Mouse (Mus musculus): Measurements from ENCODE around the gene Arhgap6. TPM values are rescaled to one million over a fixed set of nuclear protein-coding genes. Genes with fewer than 3 reads are reported as not detected.

Gene Arhgap6
- total and polyA plus RNA-seq, 3 experiments: 1.7 to 3.3 (median 2.8) TPM

DNA sequence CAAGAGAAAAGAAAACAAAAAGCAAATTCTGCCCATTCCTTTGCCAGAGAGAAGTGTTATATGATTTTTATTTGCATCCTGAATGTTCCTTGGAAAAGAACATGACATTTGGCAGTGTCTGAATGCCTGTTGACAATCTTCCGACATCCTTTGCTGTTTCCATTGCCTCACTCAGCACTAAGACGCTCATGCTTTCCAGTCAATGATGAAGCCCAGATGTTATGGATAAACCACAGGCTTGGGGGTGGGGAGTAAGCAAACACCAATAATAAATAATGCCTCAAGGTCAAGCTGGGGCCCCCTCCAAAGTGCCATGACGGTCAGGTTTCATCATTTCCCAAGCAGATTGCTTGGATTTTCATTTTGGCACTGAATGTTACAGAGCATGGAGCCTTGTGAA is 109.2 kb downstream of the Arhgap6 start:
- TF ChIP-seq CTCF (IDR thresholded peaks at IDR 0.05) (no peak), POLR2A (IDR thresholded peaks at IDR 0.05; ENCODE audit: insufficient read depth, low read depth, low read length) (no peak), EP300 (IDR thresholded peaks at IDR 0.05; ENCODE audit: insufficient read depth, low read depth, low read length) (no peak)
- Histone ChIP-seq H3K27ac (no peak overlapping the region), H3K27me3 (ENCODE audit: control insufficient read depth, insufficient read depth, low read length) (no peaks in the 10 kb centered on the region), H3K36me3 (ENCODE audit: control insufficient read depth, insufficient read depth, low read length) (no peaks in the 10 kb centered on the region), H3K4me3 (no peak overlapping the region), H3K4me1 (ENCODE audit: control insufficient read depth, insufficient read depth, low read length) (no peaks in the 10 kb centered on the region), H3K9ac (ENCODE audit: low read depth, low read length) (no peak overlapping the region), H3K79me2 (replicated peaks; ENCODE audit: control insufficient read depth, insufficient read depth, low read length) (no peaks in the 10 kb centered on the region)
- DNase-seq: peak; percentile 2 to 15
- intact Hi-C loops (cut with DNase I): no loop called here
- 57% methylated on average over 3 of the region's 3 CpGs for WGBS

DNA sequence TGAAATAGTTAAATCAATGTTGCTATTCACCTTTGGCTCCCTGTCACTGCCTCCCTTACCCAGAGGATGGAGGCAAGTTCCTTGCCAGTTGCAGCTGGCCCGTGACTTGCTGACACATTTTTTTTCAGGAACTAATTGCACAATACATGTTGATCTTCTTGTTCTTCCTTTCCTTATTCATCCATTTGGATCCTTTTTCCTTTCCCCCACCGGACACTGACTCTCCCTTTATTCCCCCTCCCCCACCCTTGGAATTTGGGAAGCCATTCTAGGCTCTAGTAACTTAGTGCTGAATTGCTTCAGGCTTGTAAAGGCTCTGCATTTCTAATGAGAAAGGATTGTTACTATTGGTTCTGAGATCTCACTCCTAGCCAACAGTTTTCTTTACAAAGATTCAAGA is 112.7 kb downstream of the Arhgap6 start:
- H3K9ac ChIP-seq (ENCODE audit: low read depth, low read length): no peak overlapping the region
- DNase-seq: peak; percentile 14 to 19
- no peaks in the 10 kb centered on the region for H3K27me3 ChIP-seq (ENCODE audit: control insufficient read depth, insufficient read depth, low read length)
- H3K27ac ChIP-seq: no peak overlapping the region
- intact Hi-C loops (cut with DNase I): no loop called here
- H3K4me1 ChIP-seq (ENCODE audit: control insufficient read depth, insufficient read depth, low read length): no peaks in the 10 kb centered on the region
- TF ChIP-seq POLR2A (IDR thresholded peaks at IDR 0.05; ENCODE audit: insufficient read depth, low read depth, low read length) (no peak), EP300 (IDR thresholded peaks at IDR 0.05; ENCODE audit: insufficient read depth, low read depth, low read length) (no peak), CTCF (IDR thresholded peaks at IDR 0.05) (no peak)
- H3K36me3 ChIP-seq (ENCODE audit: control insufficient read depth, insufficient read depth, low read length): no peaks in the 10 kb centered on the region
- 26% methylated on average over 2 of the region's 2 CpGs for WGBS
- H3K79me2 ChIP-seq (replicated peaks; ENCODE audit: control insufficient read depth, insufficient read depth, low read length): no peaks in the 10 kb centered on the region
- no peak overlapping the region for H3K4me3 ChIP-seq

DNA sequence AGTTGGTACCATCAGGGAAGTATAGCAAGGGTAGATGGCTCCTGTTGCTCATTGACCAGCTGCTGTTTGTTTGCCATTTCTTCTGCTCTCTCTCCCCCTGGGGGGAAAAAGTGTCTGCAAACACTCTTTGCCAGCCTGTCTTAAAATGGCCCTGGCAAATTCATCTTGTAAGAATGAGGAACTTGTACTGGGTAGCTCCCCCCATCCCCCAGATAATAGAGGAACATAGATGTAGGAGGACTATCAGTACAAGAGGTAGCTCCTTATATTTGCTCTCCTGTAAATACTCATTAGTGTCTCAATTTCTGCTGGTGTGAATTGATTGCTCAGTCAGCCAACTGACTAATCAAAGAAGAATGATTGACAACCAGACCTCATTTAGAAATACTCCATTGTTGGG is 118.6 kb downstream of the Arhgap6 start:
- TF ChIP-seq EP300 (IDR thresholded peaks at IDR 0.05; ENCODE audit: insufficient read depth, low read depth, low read length): no peak
- no peak for TF ChIP-seq POLR2A (IDR thresholded peaks at IDR 0.05; ENCODE audit: insufficient read depth, low read depth, low read length)
- no peak for TF ChIP-seq CTCF (IDR thresholded peaks at IDR 0.05)
- DNase-seq: no peak
- Histone ChIP-seq H3K27ac (no peak overlapping the region), H3K4me3 (no peak overlapping the region), H3K36me3 (ENCODE audit: control insufficient read depth, insufficient read depth, low read length) (no peaks in the 10 kb centered on the region), H3K4me1 (ENCODE audit: control insufficient read depth, insufficient read depth, low read length) (no peaks in the 10 kb centered on the region), H3K9ac (ENCODE audit: low read depth, low read length) (no peak overlapping the region), H3K79me2 (replicated peaks; ENCODE audit: control insufficient read depth, insufficient read depth, low read length) (no peaks in the 10 kb centered on the region), H3K27me3 (ENCODE audit: control insufficient read depth, insufficient read depth, low read length) (no peaks in the 10 kb centered on the region)
- intact Hi-C loops (cut with DNase I): no loop called here

DNA sequence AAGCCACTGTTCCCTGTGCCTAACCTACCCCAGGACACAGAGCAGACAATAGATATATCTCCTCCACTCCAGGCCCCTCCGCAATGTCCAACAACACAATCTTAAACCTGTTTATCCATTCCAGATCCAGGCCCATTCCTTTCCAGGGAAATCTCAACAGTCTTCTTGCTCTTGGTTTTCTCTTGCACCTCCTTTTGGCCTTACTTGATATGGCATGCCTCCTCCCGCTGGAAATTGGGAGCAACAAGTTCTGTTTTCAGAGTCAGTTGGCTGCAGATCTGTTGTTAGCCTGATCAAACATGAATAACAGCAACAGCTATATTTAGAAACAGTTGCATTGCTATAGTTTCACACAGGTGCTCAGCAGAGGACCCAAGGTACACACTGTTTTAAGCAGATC is 126.0 kb downstream of the Arhgap6 start:
- 60% methylated on average over 2 of the region's 2 CpGs for WGBS
- Histone ChIP-seq H3K9ac (ENCODE audit: low read depth, low read length) (no peak overlapping the region), H3K27ac (no peak overlapping the region), H3K36me3 (ENCODE audit: control insufficient read depth, insufficient read depth, low read length) (no peaks in the 10 kb centered on the region), H3K4me1 (ENCODE audit: control insufficient read depth, insufficient read depth, low read length) (no peaks in the 10 kb centered on the region), H3K27me3 (ENCODE audit: control insufficient read depth, insufficient read depth, low read length) (no peaks in the 10 kb centered on the region), H3K4me3 (no peak overlapping the region), H3K79me2 (replicated peaks; ENCODE audit: control insufficient read depth, insufficient read depth, low read length) (no peaks in the 10 kb centered on the region)
- intact Hi-C loops (cut with DNase I): no loop called here
- TF ChIP-seq POLR2A (IDR thresholded peaks at IDR 0.05; ENCODE audit: insufficient read depth, low read depth, low read length): no peak
- TF ChIP-seq CTCF (IDR thresholded peaks at IDR 0.05): peak; percentile 56
- no peak for DNase-seq

DNA sequence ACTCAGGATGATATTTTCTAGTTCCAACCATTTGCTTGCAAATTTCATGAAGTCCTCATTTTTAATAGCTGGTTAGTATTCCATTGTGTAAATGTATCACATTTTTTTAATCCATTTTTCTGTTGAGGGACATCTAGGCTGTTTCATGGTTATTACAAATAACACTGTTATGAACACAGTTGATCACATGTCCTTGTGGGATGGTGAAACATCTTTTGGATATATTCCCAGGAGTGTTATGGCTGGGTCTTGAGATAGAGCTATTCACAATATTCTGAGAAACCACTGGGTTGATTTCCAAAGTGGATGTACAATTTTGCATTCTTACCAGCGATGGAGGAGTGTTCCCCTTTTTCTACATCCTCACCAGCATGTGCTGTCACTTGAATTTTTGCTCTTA is 137.5 kb downstream of the Arhgap6 start:
- intact Hi-C loops (cut with DNase I): loop anchor here (10.0 kb wide), 1 partner anchor 348 kb away; no protein-coding TSS in a partner anchor
- no peaks in the 10 kb centered on the region for H3K27me3 ChIP-seq (ENCODE audit: control insufficient read depth, insufficient read depth, low read length)
- H3K79me2 ChIP-seq (replicated peaks; ENCODE audit: control insufficient read depth, insufficient read depth, low read length): no peaks in the 10 kb centered on the region
- no peak overlapping the region for H3K4me3 ChIP-seq
- no peak for TF ChIP-seq POLR2A (IDR thresholded peaks at IDR 0.05; ENCODE audit: insufficient read depth, low read depth, low read length)
- no peak for TF ChIP-seq CTCF (IDR thresholded peaks at IDR 0.05)
- no peak for TF ChIP-seq EP300 (IDR thresholded peaks at IDR 0.05; ENCODE audit: insufficient read depth, low read depth, low read length)
- H3K36me3 ChIP-seq (ENCODE audit: control insufficient read depth, insufficient read depth, low read length): no peaks in the 10 kb centered on the region
- DNase-seq: no peak
- H3K4me1 ChIP-seq (ENCODE audit: control insufficient read depth, insufficient read depth, low read length): no peaks in the 10 kb centered on the region
- WGBS: 63% methylated on average over 1 of the region's 1 CpGs
- no peak overlapping the region for H3K9ac ChIP-seq (ENCODE audit: low read depth, low read length)
- no peak overlapping the region for H3K27ac ChIP-seq

DNA sequence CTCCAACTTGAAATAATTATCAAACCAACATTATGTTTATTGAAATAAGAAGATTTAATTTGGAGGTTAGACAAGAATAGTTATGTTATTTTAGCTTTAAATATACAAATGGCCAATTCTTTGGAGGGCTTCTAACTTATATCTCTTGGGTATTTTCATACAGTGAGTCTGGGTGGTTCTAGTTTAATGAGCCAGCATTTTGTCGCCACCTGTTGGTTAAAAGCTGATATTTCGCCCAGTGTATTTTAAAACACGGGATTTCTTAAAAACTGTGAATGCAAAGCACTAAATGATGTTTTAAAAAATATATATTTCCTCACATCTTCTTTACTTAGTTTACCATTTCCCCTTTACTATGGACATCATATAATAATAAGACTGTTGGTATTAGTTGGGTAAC is 140.5 kb downstream of the Arhgap6 start:
- TF ChIP-seq POLR2A (IDR thresholded peaks at IDR 0.05; ENCODE audit: insufficient read depth, low read depth, low read length): no peak
- TF ChIP-seq EP300 (IDR thresholded peaks at IDR 0.05; ENCODE audit: insufficient read depth, low read depth, low read length): no peak
- peak; percentile 76 for TF ChIP-seq CTCF (IDR thresholded peaks at IDR 0.05)
- no peaks in the 10 kb centered on the region for H3K27me3 ChIP-seq (ENCODE audit: control insufficient read depth, insufficient read depth, low read length)
- H3K36me3 ChIP-seq (ENCODE audit: control insufficient read depth, insufficient read depth, low read length): no peaks in the 10 kb centered on the region
- DNase-seq: no peak
- H3K4me3 ChIP-seq: no peak overlapping the region
- no peaks in the 10 kb centered on the region for H3K79me2 ChIP-seq (replicated peaks; ENCODE audit: control insufficient read depth, insufficient read depth, low read length)
- H3K9ac ChIP-seq (ENCODE audit: low read depth, low read length): no peak overlapping the region
- H3K4me1 ChIP-seq (ENCODE audit: control insufficient read depth, insufficient read depth, low read length): no peaks in the 10 kb centered on the region
- intact Hi-C loops (cut with DNase I): loop anchor here (5.0 to 10.0 kb wide), 3 partner anchors 218 to 351 kb away; no protein-coding TSS in a partner anchor
- H3K27ac ChIP-seq: no peak overlapping the region
- WGBS: 6% methylated on average over 3 of the region's 3 CpGs

Measured in heart, adult 2 months (tissue).